Mouse (Mus musculus) lung, postnatal 0 days (tissue): ENCODE results near the gene Shc3. TPM values are rescaled to one million over a fixed set of nuclear protein-coding genes. Genes with fewer than 3 reads are reported as not detected.

Source experiments
- ATAC-seq: fragments of 200-750 bp; cut with Nextera tagmentation; 2 replicates; pipeline ENCODE4 v1.8.0; 2017; ENCODE audit warnings: moderate library complexity
- DNase-seq: peaks from one replicate; pipeline ENCODE4 v3.0.0-alpha.2; 2016; ENCODE audit warnings: low spot score
- H3K27ac ChIP-seq: fragments of 300-500 bp; sonication (generic); 2 replicates; pipeline ENCODE4 v1.5.1; 2014; ENCODE audit warnings: antibody characterized with exemption, mild to moderate bottlenecking, low read length, mixed read lengths
- H3K27me3 ChIP-seq: fragments of 300-500 bp; sonication (generic); replicated peaks from 2 replicates; pipeline ENCODE4 v1.6.1; 2014; ENCODE audit warnings: low read length, mixed read lengths; ENCODE audit not compliant: insufficient read depth
- H3K36me3 ChIP-seq: fragments of 300-500 bp; sonication (generic); 2 replicates; pipeline ENCODE4 v1.6.1; 2014; ENCODE audit warnings: low read length, mixed read lengths; ENCODE audit not compliant: insufficient read depth
- H3K4me1 ChIP-seq: fragments of 300-500 bp; sonication (generic); 2 replicates; pipeline ENCODE4 v1.6.1; 2014; ENCODE audit warnings: antibody characterized with exemption, low read depth, low read length, mixed read lengths; ENCODE audit not compliant: insufficient read depth
- H3K4me2 ChIP-seq: fragments of 300-500 bp; sonication (generic); replicated peaks from 2 replicates; pipeline ENCODE4 v1.6.1; 2014; ENCODE audit warnings: low read depth, mild to moderate bottlenecking, low read length, moderate library complexity, mixed read lengths
- H3K4me3 ChIP-seq: fragments of 300-500 bp; sonication (generic); 2 replicates; pipeline ENCODE4 v1.5.1; 2014; ENCODE audit warnings: low read depth, low read length
- H3K9ac ChIP-seq: fragments of 300-500 bp; sonication (generic); replicated peaks from 2 replicates; pipeline ENCODE4 v1.6.1; 2014; ENCODE audit warnings: low read depth, mild to moderate bottlenecking
- H3K9me3 ChIP-seq: fragments of 300-500 bp; sonication (generic); 2 replicates; pipeline ENCODE4 v1.6.1; 2016; ENCODE audit warnings: low read length, mixed read lengths
- CTCF ChIP-seq: IDR thresholded peaks from 2 replicates; pipeline ENCODE4 v1.5.1; 2016; ENCODE audit warnings: antibody characterized with exemption, mild to moderate bottlenecking
- EP300 ChIP-seq: IDR thresholded peaks from 2 replicates; pipeline ENCODE4 v1.6.1; 2016; ENCODE audit warnings: antibody characterized with exemption, mild to moderate bottlenecking, control low read depth
- WGBS: fragments of 180-500 bp; shearing (Covaris S2); extraction: QIAGEN DNeasy Blood & Tissue Kit; methylation state at CpG from one replicate; pipeline ENCODE4 v1.1.7; 2014; 5-methylcytosine and 5-hydroxymethylcytosine counted together
- polyA plus RNA-seq: library from polyadenylated mRNA; unstranded; fragments of >200 nt; fragmentation: Nextera tagmentation; extraction: Ambion mirVana; gene quantifications from 2 replicates; pipeline ENCODE4 v1.2.1, GENCODE M21; 2015

The Shc3 gene
- polyA plus RNA-seq, 1 experiment from 2014 or later: 0.12 TPM

GRCm38 (mm10) chr13:51535326-51535725 lies 33.9 kb downstream of the Shc3 start:
- Histone ChIP-seq H3K4me2 (no peak overlapping the region), H3K4me3 (no peak overlapping the region), H3K36me3 (no peaks in the 10 kb centered on the region), H3K27ac (no peak overlapping the region), H3K4me1 (no peaks in the 10 kb centered on the region), H3K9me3 (no peaks in the 10 kb centered on the region), H3K9ac (no peak overlapping the region), H3K27me3 (no peaks in the 10 kb centered on the region)
- 84% methylated on average over 7 of the region's 7 CpGs for WGBS
- no peak for DNase-seq
- no peak for TF ChIP-seq EP300
- no peak for TF ChIP-seq CTCF
- no peak for ATAC-seq

- Histone ChIP-seq H3K36me3 (no peaks in the 10 kb centered on the region), H3K27ac (no peak overlapping the region), H3K9ac (no peak overlapping the region), H3K4me2 (no peak overlapping the region), H3K4me1 (no peaks in the 10 kb centered on the region), H3K4me3 (no peak overlapping the region), H3K9me3 (no peaks in the 10 kb centered on the region), H3K27me3 (no peaks in the 10 kb centered on the region)
- 19% methylated on average over 7 of the region's 7 CpGs for WGBS
- DNase-seq (peak; percentile 6), ATAC-seq (no peak)
- TF ChIP-seq EP300 (no peak), CTCF (no peak)
These were observed 42.7 kb downstream of the Shc3 start for GRCm38 (mm10) chr13:51526480-51526879.

GRCm38 (mm10) chr13:51524316-51524715 lies 44.9 kb downstream of the Shc3 start:
- H3K9me3 ChIP-seq: no peaks in the 10 kb centered on the region
- no peak overlapping the region for H3K4me3 ChIP-seq
- no peak overlapping the region for H3K27ac ChIP-seq
- WGBS: 81% methylated on average over 4 of the region's 4 CpGs
- H3K4me1 ChIP-seq: no peaks in the 10 kb centered on the region
- no peak for ATAC-seq
- H3K9ac ChIP-seq: no peak overlapping the region
- no peak for TF ChIP-seq EP300
- TF ChIP-seq CTCF: no peak
- no peaks in the 10 kb centered on the region for H3K36me3 ChIP-seq
- DNase-seq: no peak
- H3K27me3 ChIP-seq: no peaks in the 10 kb centered on the region
- H3K4me2 ChIP-seq: no peak overlapping the region

- H3K9ac ChIP-seq: no peak overlapping the region
- 93% methylated on average over 10 of the region's 10 CpGs for WGBS
- no peak for ATAC-seq
These were observed 45.9 kb downstream of the Shc3 start for GRCm38 (mm10) chr13:51523311-51523710.

GRCm38 (mm10) chr13:51518880-51519279 lies 50.3 kb downstream of the Shc3 start:
- H3K36me3 ChIP-seq: no peaks in the 10 kb centered on the region
- ATAC-seq (no peak), DNase-seq (no peak)
- no peaks in the 10 kb centered on the region for H3K27me3 ChIP-seq
- no peak overlapping the region for H3K27ac ChIP-seq
- no peak overlapping the region for H3K4me3 ChIP-seq
- H3K9ac ChIP-seq: no peak overlapping the region
- H3K4me1 ChIP-seq: no peaks in the 10 kb centered on the region
- WGBS: 83% methylated on average over 6 of the region's 6 CpGs
- no peak overlapping the region for H3K4me2 ChIP-seq
- H3K9me3 ChIP-seq: no peaks in the 10 kb centered on the region
- TF ChIP-seq CTCF (no peak), EP300 (no peak)

More at GRCm38 (mm10) chr13:51523311-51523710, 45.9 kb downstream of the Shc3 start:
- H3K4me3 ChIP-seq: no peak overlapping the region
- DNase-seq: no peak
- no peak overlapping the region for H3K4me2 ChIP-seq
- no peaks in the 10 kb centered on the region for H3K9me3 ChIP-seq
- no peaks in the 10 kb centered on the region for H3K4me1 ChIP-seq
- no peaks in the 10 kb centered on the region for H3K27me3 ChIP-seq
- TF ChIP-seq CTCF: no peak
- TF ChIP-seq EP300: no peak
- H3K27ac ChIP-seq: no peak overlapping the region
- H3K36me3 ChIP-seq: no peaks in the 10 kb centered on the region

- ATAC-seq: no peak
These were observed 51.3 kb downstream of the Shc3 start for GRCm38 (mm10) chr13:51517943-51518342.

GRCm38 (mm10) chr13:51508836-51509235 lies 60.4 kb downstream of the Shc3 start:
- no peak overlapping the region for H3K9ac ChIP-seq
- no peaks in the 10 kb centered on the region for H3K27me3 ChIP-seq
- H3K9me3 ChIP-seq: no peaks in the 10 kb centered on the region
- no peak overlapping the region for H3K4me3 ChIP-seq
- TF ChIP-seq EP300: no peak
- TF ChIP-seq CTCF: no peak
- DNase-seq: no peak
- H3K27ac ChIP-seq: no peak overlapping the region
- H3K4me2 ChIP-seq: no peak overlapping the region
- no peaks in the 10 kb centered on the region for H3K36me3 ChIP-seq
- ATAC-seq: no peak
- H3K4me1 ChIP-seq: no peaks in the 10 kb centered on the region
- 79% methylated on average over 9 of the region's 9 CpGs for WGBS

More at GRCm38 (mm10) chr13:51517943-51518342, 51.3 kb downstream of the Shc3 start:
- no peak overlapping the region for H3K9ac ChIP-seq
- H3K27ac ChIP-seq: no peak overlapping the region
- WGBS: 71% methylated on average over 4 of the region's 4 CpGs
- no peaks in the 10 kb centered on the region for H3K4me1 ChIP-seq
- H3K36me3 ChIP-seq: no peaks in the 10 kb centered on the region
- no peaks in the 10 kb centered on the region for H3K9me3 ChIP-seq
- TF ChIP-seq CTCF: no peak
- no peak for TF ChIP-seq EP300
- H3K4me2 ChIP-seq: no peak overlapping the region
- no peaks in the 10 kb centered on the region for H3K27me3 ChIP-seq
- DNase-seq: no peak
- H3K4me3 ChIP-seq: no peak overlapping the region
